Mouse (Mus musculus) cerebellum, adult 2 months (tissue): Measurements from ENCODE around the gene Iqcm. TPM values are rescaled to one million over a fixed set of nuclear protein-coding genes. Genes with fewer than 3 reads are reported as not detected.
"Not testable (repeated sequence)": the region's sequence is repeated elsewhere in the genome, so short reads cannot be mapped to it uniquely, and the experiment has no call there.

Experiments used
- DNase-seq, 2 experiments: peaks; one replicate each; pipeline ENCODE4 v3.0.0; 2021
- H3K27ac ChIP-seq: fragments of 200-500 bp; 2 replicates; pipeline ENCODE4 v1.5.1; 2012; ENCODE audit warnings: low read length, control low read depth, inconsistent platforms; ENCODE audit not compliant: insufficient read depth
- H3K27me3 ChIP-seq: fragments of 200-500 bp; 2 replicates; pipeline ENCODE4 v1.6.1; 2012; ENCODE audit warnings: inconsistent platforms, mild to moderate bottlenecking, low read length, moderate library complexity; ENCODE audit not compliant: control insufficient read depth, insufficient read depth
- H3K4me1 ChIP-seq: fragments of 200-500 bp; 2 replicates; pipeline ENCODE4 v1.6.1; 2011; ENCODE audit warnings: low read length; ENCODE audit not compliant: control insufficient read depth, insufficient read depth
- H3K4me3 ChIP-seq: fragments of 200-500 bp; replicated peaks from 2 replicates; pipeline ENCODE3; 2011; ENCODE audit warnings: mild to moderate bottlenecking, low read depth, low read length, control low read depth; ENCODE audit not compliant: insufficient read depth
- CTCF ChIP-seq: fragments of 200-500 bp; IDR thresholded peaks from 2 replicates; pipeline ENCODE4 v1.5.1; 2011; ENCODE audit warnings: low read depth, mild to moderate bottlenecking, control low read depth, low read length, moderate library complexity, borderline replicate concordance; ENCODE audit not compliant: insufficient read depth
- POLR2A ChIP-seq: fragments of 200-500 bp; IDR thresholded peaks from 2 replicates; pipeline ENCODE4 v1.6.1; 2011; ENCODE audit warnings: low read length, control low read depth, borderline replicate concordance; ENCODE audit not compliant: insufficient read depth
- WGBS: fragments of 180-500 bp; shearing (Covaris S2); methylation state at CpG from one replicate; pipeline ENCODE4 v1.1.7; 2018; 5-methylcytosine and 5-hydroxymethylcytosine counted together
- polyA plus RNA-seq: library from polyadenylated mRNA; depleted of rRNA; stranded (reverse); fragments of >200 nt; gene quantifications from 2 replicates; pipeline ENCODE4 v1.2.3, GENCODE M21; 2012; rRNA removed

Gene Iqcm
- not detected in 2 replicates for polyA plus RNA-seq

GRCm38 (mm10) chr8:75448394-75448793 lies at the start of gene Iqcm:
Gene Iqcm, plus strand, starts transcription at chr8:75448694.
- Histone ChIP-seq H3K27me3 (no peaks in the 10 kb centered on the region), H3K27ac (no peak within 1 kb of the TSS), H3K4me1 (no peaks in the 10 kb centered on the region), H3K4me3 (no peak within 1 kb of the TSS)
- WGBS: 70% methylated on average over 7 of the region's 7 CpGs
- TF ChIP-seq POLR2A: no peak
- no peak for TF ChIP-seq CTCF
- no peak for DNase-seq

DNA sequence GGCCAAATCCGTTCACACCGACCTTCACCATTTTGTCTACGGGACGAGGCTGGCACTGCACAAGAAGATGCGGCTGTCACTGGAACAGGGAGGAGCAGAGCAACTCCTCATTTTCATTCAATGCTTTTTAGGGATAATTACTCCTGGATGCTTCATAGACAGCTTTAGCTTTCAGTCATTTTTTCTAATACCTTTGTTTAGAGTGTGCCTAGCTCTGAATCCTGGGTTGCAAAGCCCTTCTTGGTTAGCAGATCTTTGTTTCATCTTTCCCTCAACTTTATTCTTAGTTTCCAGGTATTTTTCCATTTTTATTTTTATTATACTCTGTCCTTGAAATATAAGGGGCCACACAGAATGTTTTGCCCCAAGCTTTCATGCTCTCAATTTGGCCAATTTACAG lies 42.0 kb upstream of the Iqcm start, which contains the start of gene Gm10358:
TSS of gene Gm10358 (minus strand) at position 101 of the 400 bp plus-strand sequence.
- Histone ChIP-seq H3K27ac (no peak within 1 kb of the TSS), H3K4me3 (no peak within 1 kb of the TSS), H3K27me3 (no peaks in the 10 kb centered on the region), H3K4me1 (no peaks in the 10 kb centered on the region)
- DNase-seq: no peak
- WGBS: 97% methylated on average over 5 of the region's 5 CpGs
- TF ChIP-seq POLR2A (no peak), CTCF (no peak)

DNA sequence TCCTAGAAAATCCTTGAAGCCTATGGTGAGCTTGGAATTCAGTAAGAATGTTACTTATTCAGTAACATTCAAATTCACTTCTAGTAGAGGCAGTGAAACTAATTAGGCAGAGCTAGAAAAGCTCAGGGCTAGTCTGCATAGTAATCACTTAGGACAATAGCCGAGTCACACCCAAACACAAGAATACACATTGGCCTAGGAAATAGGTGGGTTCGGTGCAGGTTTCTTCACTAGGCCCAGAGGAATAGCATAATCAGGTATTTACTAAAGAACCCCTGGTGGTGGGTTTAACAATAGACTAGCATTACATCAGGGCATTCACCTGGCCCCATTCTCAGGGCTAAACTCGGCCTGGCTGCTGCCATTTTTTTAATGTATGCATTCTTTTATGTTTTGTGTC lies 32.8 kb upstream of the Iqcm start:
- not testable (repeated sequence) for H3K4me3 ChIP-seq, H3K4me1 ChIP-seq
- WGBS: 89% methylated on average over 3 of the region's 3 CpGs

DNA sequence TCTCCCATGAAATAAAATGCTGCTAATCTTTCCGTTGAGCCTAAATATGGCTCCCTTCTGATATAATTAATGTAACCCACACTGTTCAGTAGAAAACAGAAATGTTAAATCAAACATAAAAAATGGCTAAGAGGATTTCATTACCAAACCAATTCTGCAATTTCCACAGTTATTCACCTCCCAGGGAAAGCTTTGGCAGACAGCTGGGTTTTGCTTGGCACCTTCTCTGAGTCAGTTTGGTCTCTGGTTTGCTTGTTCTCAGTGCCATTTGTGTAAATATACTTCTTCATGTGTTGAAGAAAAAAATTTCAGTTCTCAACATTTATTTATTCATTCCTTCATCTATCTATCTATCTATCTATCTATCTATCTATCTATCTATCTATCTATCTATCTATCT lies 28.3 kb downstream of the Iqcm start:
- H3K27me3 ChIP-seq: no peaks in the 10 kb centered on the region
- H3K27ac ChIP-seq: no peak overlapping the region
- TF ChIP-seq CTCF (no peak), POLR2A (no peak)
- no peak for DNase-seq
- 12% methylated on average over 1 of the region's 1 CpGs for WGBS
- H3K4me1 ChIP-seq: no peaks in the 10 kb centered on the region
- no peak overlapping the region for H3K4me3 ChIP-seq

More for the DNA sequence above, 32.8 kb upstream of the Iqcm start:
- not testable (repeated sequence) for DNase-seq, H3K27ac ChIP-seq, H3K27me3 ChIP-seq

DNA sequence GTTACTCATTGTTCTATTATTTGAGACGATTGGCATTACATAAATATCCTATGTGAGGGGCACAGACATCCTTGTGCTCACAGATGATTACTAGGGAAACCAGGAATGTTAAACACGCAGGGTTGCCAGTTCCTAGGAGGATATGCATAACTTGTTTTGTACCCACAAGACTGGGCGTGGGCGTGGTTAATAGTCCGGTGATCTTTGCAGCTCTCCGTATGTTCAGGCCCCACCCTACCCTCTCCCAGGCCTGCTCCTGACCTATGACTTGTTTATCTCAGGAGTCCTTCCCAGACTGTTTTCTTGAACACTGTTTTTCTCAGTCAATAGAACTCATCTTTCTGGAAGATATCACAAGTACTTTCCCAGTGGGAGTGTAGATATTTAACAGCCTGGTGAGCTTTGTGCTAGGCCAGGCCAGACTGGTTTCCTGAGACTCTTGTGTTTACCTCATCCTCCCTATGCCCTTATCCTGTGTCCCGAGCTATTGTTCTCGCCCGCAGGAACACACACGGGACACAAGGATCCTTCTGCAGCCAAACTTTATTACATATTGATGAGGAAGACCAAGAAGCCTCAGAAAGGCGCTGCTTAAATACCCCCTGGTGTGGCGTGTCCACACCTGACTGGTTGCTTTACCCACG lies 40.7 kb downstream of the Iqcm start:
- Histone ChIP-seq H3K4me1 (no peaks in the 10 kb centered on the region), H3K4me3 (no peak overlapping the region), H3K27me3 (no peaks in the 10 kb centered on the region), H3K27ac (no peak overlapping the region)
- DNase-seq: no peak
- WGBS: 64% methylated on average over 13 of the region's 13 CpGs
- TF ChIP-seq CTCF (no peak), POLR2A (no peak)

DNA sequence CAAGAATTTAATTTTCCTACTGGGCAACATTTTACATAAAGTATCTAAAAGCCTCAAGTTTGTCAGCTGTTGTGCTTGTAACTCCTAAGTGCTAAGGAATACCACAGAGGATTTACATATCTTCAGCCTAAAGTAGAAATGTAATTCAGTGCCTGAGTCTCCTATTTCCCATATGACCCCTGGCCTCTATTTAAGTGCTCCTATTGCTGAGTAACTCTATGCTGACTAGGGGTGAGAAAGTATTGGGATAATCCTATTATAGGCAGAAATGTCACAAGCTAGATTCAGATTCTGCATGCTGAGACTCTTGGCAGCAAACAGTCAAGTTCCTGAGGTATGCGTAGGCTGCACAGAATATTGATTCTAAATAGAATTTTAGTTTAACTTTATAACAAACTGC lies 60.8 kb downstream of the Iqcm start:
- WGBS: 39% methylated on average over 1 of the region's 1 CpGs
- Histone ChIP-seq H3K4me3 (no peak overlapping the region), H3K27me3 (no peaks in the 10 kb centered on the region), H3K27ac (no peak overlapping the region), H3K4me1 (no peaks in the 10 kb centered on the region)
- TF ChIP-seq CTCF: no peak
- no peak for TF ChIP-seq POLR2A
- no peak for DNase-seq

- TF ChIP-seq POLR2A: no peak
- no peak for TF ChIP-seq CTCF
- no peak overlapping the region for H3K27ac ChIP-seq
- 79% methylated on average over 3 of the region's 3 CpGs for WGBS
- H3K4me3 ChIP-seq: no peak overlapping the region
- DNase-seq: no peak
- no peaks in the 10 kb centered on the region for H3K27me3 ChIP-seq
- no peaks in the 10 kb centered on the region for H3K4me1 ChIP-seq
Measured at GRCm38 (mm10) chr8:75513786-75514185, 65.3 kb downstream of the Iqcm start.

GRCm38 (mm10) chr8:75549284-75549683 lies 100.8 kb downstream of the Iqcm start:
- no peak for TF ChIP-seq POLR2A
- TF ChIP-seq CTCF: no peak
- Histone ChIP-seq H3K4me1 (no peaks in the 10 kb centered on the region), H3K4me3 (no peak overlapping the region), H3K27me3 (no peaks in the 10 kb centered on the region), H3K27ac (no peak overlapping the region)
- no peak for DNase-seq
- WGBS: 95% methylated on average over 3 of the region's 3 CpGs
